16 mouse cellular contexts compared by ENCODE assay signal in the genomic region with DNA sequence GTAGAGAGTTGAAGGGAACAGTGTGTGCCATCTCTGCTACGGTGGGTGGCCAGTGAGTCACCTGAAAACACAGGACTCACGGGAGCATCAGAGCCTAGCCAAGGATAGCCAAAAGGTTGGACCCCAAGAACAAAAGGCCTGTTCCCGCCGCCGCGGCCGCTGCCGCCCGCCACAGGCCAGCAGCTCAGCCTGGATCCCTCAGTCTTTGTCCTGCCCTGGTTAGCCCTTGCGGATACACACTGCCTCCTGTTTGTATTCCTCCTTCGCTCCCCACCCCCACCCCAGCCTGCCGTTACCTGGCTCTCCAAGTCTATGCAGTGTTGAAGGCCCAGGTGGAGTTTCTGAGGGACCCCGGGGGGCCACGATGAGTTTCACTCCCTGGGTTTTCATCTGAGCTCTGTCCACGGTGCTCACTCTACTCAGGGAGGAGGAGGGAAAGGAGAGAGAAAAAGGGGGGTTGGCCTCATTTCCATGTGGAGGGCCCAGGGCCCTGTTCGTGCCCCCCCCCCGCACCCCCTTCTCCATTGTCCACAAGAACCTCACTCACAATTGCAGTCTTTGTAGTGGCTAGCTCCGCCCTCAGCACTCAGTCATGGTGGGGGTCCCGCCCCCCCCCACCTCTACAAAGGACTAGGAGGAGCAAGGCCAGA. TPM values are rescaled to one million over a fixed set of nuclear protein-coding genes. Genes with fewer than 3 reads are reported as not detected.
A peak's percentile ranks its signal among the peaks of the same experiment; 100 is the strongest.
DNase-seq lines count a peak whose midpoint lies in the region; ATAC-seq lines count a peak whose summit lies in the region.
"Had no signal": no experiment of that assay in that cellular context is flagged by ENCODE, and none has a peak within 500 bp of the region (broad histone marks: within the 10 kb centered on the region; RNA-seq: fewer than 3 reads in every experiment).

No protein-coding gene starts in this region.

- H3K27ac ChIP-seq in forebrain, embryonic 14.5 days (ENCODE audit: low read depth, low read length), result peak overlapping the region; percentile 99
- H3K27ac ChIP-seq in midbrain, embryonic 10.5 days (replicated peaks), result peak overlapping the region; percentile 99
- peak overlapping the region; percentile 99 for H3K27ac ChIP-seq in neural tube, embryonic 14.5 days (ENCODE audit: low read depth, low read length)
- H3K27ac ChIP-seq: stomach, postnatal 0 days had no signal

- H3K4me2 ChIP-seq in forebrain, embryonic 14.5 days (ENCODE audit: low read length), result peak overlapping the region; percentile 60
- H3K4me2 ChIP-seq in neural tube, embryonic 14.5 days (ENCODE audit: low read depth, low read length), result peak overlapping the region; percentile 51

- WGBS in forebrain, embryonic 14.5 days, result 4% methylated on average over 18 of the region's 19 CpGs
- 2% methylated on average over 19 of the region's 19 CpGs for WGBS in midbrain, embryonic 10.5 days
- 2% methylated on average over 19 of the region's 19 CpGs for WGBS in neural tube, embryonic 14.5 days

- H3K27me3 ChIP-seq in forebrain, embryonic 14.5 days (replicated peaks; ENCODE audit: control insufficient read depth, insufficient read depth, low read length), result 0 out of 2 replicates have a peak, but pooled peaks cover 14% of the 10 kb centered on the region
- peaks cover 53% of the 10 kb centered on the region for H3K27me3 ChIP-seq in midbrain, embryonic 10.5 days (ENCODE audit: low read depth, poor library complexity, severe bottlenecking)
- H3K27me3 ChIP-seq in neural tube, embryonic 14.5 days (ENCODE audit: control insufficient read depth, insufficient read depth, low read length), result no peaks in the 10 kb centered on the region; the same call in 1 of the 2 replicates

- no peaks in the 10 kb centered on the region for H3K9me3 ChIP-seq in forebrain, embryonic 14.5 days (replicated peaks; ENCODE audit: control insufficient read depth, low read length)
- H3K9me3 ChIP-seq in midbrain, embryonic 10.5 days (replicated peaks), result no peaks in the 10 kb centered on the region
- no peaks in the 10 kb centered on the region for H3K9me3 ChIP-seq in neural tube, embryonic 14.5 days (ENCODE audit: control insufficient read depth, low read length)

- ATAC-seq in forebrain, embryonic 14.5 days, result no peak
- no peak for ATAC-seq in neural tube, embryonic 14.5 days (ENCODE audit: low read depth)
- ATAC-seq: activated CD4-positive, CD25-positive, alpha-beta regulatory T cell, adult 4 months had no signal

- 0 out of 2 replicates have a peak, but pooled peaks cover 2% of the 10 kb centered on the region for H3K36me3 ChIP-seq in forebrain, embryonic 14.5 days (ENCODE audit: control insufficient read depth, insufficient read depth, low read length)
- peaks cover 32% of the 10 kb centered on the region for H3K36me3 ChIP-seq in midbrain, embryonic 10.5 days
- H3K36me3 ChIP-seq in neural tube, embryonic 14.5 days (ENCODE audit: control insufficient read depth, insufficient read depth, low read length), result no peaks in the 10 kb centered on the region
- H3K36me3 ChIP-seq: G1E had no signal

- intact Hi-C loops in heart, postnatal 10 days (cut with DNase I), result no loop called here

- peak; percentile 66 for DNase-seq in embryo, embryonic 11 days
- peak; percentile 40 for DNase-seq in forebrain, embryonic 14.5 days (ENCODE audit: low spot score)
- peak; percentile 85 for DNase-seq in midbrain, embryonic 10.5 days (ENCODE audit: low spot score)
- DNase-seq in heart, postnatal 10 days, result no peak
- DNase-seq in adrenal gland, adult (ENCODE audit: inconsistent age in 2 of 2, low spot score in 1 of 2), result no peak
- DNase-seq in urinary bladder, postnatal 36 days (ENCODE audit: low spot score in 2 of 2), result no peak
- DNase-seq: heart, postnatal 14 days; kidney, adult 9 months; left cerebral cortex, postnatal 4 days had no signal

- peak overlapping the region; percentile 23 for H3K4me3 ChIP-seq in forebrain, embryonic 14.5 days (ENCODE audit: low read depth, low read length)
- H3K4me3 ChIP-seq in midbrain, embryonic 10.5 days, result peak overlapping the region; percentile 78
- no peak overlapping the region; the same call in 1 of the 2 replicates for H3K4me3 ChIP-seq in neural tube, embryonic 14.5 days (ENCODE audit: low read depth, low read length)

- peak overlapping the region; percentile 57 for H3K9ac ChIP-seq in forebrain, embryonic 14.5 days (ENCODE audit: low read length)
- H3K9ac ChIP-seq in neural tube, embryonic 14.5 days (replicated peaks; ENCODE audit: low read depth, low read length), result peak overlapping the region; percentile 46

- H3K4me1 ChIP-seq in forebrain, embryonic 14.5 days (ENCODE audit: control insufficient read depth, insufficient read depth, low read length), result peaks cover 19% of the 10 kb centered on the region
- H3K4me1 ChIP-seq in midbrain, embryonic 10.5 days, result peaks cover 82% of the 10 kb centered on the region
- peaks cover 33% of the 10 kb centered on the region; the same call in 1 of the 2 replicates for H3K4me1 ChIP-seq in neural tube, embryonic 14.5 days (ENCODE audit: control insufficient read depth, insufficient read depth, low read length)

RNA-seq across cellular contexts. Expression of a gene that starts 31.4 kb away (rescaled TPM):
- polyA plus RNA-seq in forebrain, embryonic 14.5 days (2014; fragmentation: Nextera tagmentation; extraction: Ambion mirVana), result 24.5 and 36.8 TPM in 2 replicates
- polyA plus RNA-seq in midbrain, embryonic 10.5 days (2016; fragmentation: Nextera tagmentation; extraction: Ambion mirVana), result 51.9 and 61.4 TPM in 2 replicates
- 49.2 and 61.0 TPM in 2 replicates for polyA plus RNA-seq in neural tube, embryonic 14.5 days (2014; fragmentation: Nextera tagmentation; extraction: Ambion mirVana)
- 10 to 100 TPM; 46.6 to 46.9 TPM for total RNA-seq in heart, postnatal 10 days (2021)

RNA-seq across cellular contexts. Expression of a gene that starts 39.4 kb away (rescaled TPM):
- not detected in 2 replicates for polyA plus RNA-seq in forebrain, embryonic 14.5 days (2014; fragmentation: Nextera tagmentation; extraction: Ambion mirVana)
- polyA plus RNA-seq in midbrain, embryonic 10.5 days (2016; fragmentation: Nextera tagmentation; extraction: Ambion mirVana), result 0.48 and 0.56 TPM in 2 replicates
- polyA plus RNA-seq in neural tube, embryonic 14.5 days (2014; fragmentation: Nextera tagmentation; extraction: Ambion mirVana), result 0.15 and 0.31 TPM in 2 replicates
- not detected for total RNA-seq in heart, postnatal 10 days (2021)
- total RNA-seq: G1E; granulocyte monocyte progenitor cell, adult 5-6 weeks; heart, postnatal 14 days; left cerebral cortex, postnatal 4 days; neutrophil, adult 5-6 weeks had no signal
- polyA plus RNA-seq: activated CD4-positive, CD25-positive, alpha-beta regulatory T cell, adult 4 months; G1E; liver, embryonic 16.5 days had no signal

Comparison
In these comparisons a context has a peak if more than half of its experiments do, and no peak if none do; other contexts are left out.
1. DNase-seq: peak in embryo, embryonic 11 days (single experiment), forebrain, embryonic 14.5 days (single experiment) and midbrain, embryonic 10.5 days (single experiment); none in heart, postnatal 10 days (0 of 2), adrenal gland, adult (0 of 2) and urinary bladder, postnatal 36 days (0 of 2).
2. Peak in every context shown above with its lines, with median percentiles within 50 percentile points of each other: H3K27ac ChIP-seq.